Mouse (Mus musculus): ENCODE results near the gene Plekhh2. TPM values are rescaled to one million over a fixed set of nuclear protein-coding genes. Genes with fewer than 3 reads are reported as not detected.

Plekhh2 gene
- polyA plus RNA-seq, 1 experiment: 0.67 TPM

DNA sequence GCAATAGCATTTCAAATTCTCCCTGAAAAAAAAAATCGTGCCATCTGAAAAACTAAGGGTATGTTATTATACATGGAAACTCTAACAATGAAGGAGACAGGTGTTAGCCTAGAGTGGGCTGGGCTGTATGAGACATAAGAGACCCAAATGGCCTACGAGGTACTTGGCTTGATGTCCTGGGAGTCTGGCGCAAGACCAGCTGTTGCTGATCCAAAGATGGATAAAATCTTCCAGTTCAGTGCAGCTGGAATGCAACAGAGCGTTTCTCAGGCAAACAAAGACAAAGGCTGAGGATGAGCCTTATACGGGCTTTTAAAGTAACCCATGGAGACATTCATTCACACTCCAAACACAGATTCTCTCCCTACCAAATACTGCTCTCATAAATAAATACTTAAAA lies 13.1 kb upstream of the Plekhh2 start:
- Histone ChIP-seq H3K27ac (replicated peaks; ENCODE audit: low read depth, low read length) (no peak overlapping the region), H3K4me3 (ENCODE audit: insufficient read depth, low read depth, low read length) (no peak overlapping the region), H3K4me1 (ENCODE audit: control insufficient read depth, insufficient read depth, insufficient read length, low read length) (no peaks in the 10 kb centered on the region)

DNA sequence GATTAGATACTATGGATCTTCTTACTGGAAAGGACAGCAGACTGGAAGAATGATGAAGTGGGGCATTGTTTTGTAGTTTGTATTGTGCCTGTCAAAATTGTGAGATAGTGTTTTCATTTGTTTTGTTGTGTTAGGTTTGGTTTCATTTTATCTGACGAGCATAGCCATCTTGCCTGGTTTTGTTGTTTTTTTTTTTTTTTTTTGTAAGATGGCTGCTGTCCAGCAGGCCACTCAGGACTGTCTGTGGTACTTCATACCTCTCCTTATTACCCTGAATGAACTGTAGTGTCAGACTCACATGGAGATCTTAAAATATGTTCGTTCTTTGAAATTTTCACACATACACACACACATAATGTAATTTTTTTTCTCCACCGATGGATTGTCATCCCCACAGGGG lies 9.4 kb upstream of the Plekhh2 start:
- no peaks in the 10 kb centered on the region for H3K4me1 ChIP-seq (ENCODE audit: control insufficient read depth, insufficient read depth, insufficient read length, low read length)
- no peak overlapping the region for H3K4me3 ChIP-seq (ENCODE audit: insufficient read depth, low read depth, low read length)
- no peak overlapping the region for H3K27ac ChIP-seq (replicated peaks; ENCODE audit: low read depth, low read length)

DNA sequence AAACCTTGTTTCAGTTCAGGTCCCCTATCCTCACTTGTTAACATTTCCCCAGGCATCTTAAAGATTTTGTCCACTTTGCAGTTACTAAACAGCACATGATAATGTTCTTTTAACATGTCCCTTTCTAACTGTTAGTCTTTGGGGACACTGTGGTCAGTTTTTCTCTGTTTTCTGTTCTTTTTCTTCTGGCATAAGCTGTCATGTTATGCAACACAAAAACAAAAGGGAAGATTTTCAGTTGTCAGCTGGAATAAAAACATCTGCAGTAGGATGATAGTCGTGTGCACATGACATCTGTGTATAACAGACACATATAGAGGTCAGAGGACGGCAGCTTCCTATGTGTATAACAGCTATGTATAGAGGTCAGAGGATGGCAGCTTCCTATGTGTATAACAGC lies 5.8 kb upstream of the Plekhh2 start:
- Histone ChIP-seq H3K27ac (replicated peaks; ENCODE audit: low read depth, low read length) (no peak overlapping the region), H3K4me1 (ENCODE audit: control insufficient read depth, insufficient read depth, insufficient read length, low read length) (no peaks in the 10 kb centered on the region), H3K4me3 (ENCODE audit: insufficient read depth, low read depth, low read length) (no peak overlapping the region)

DNA sequence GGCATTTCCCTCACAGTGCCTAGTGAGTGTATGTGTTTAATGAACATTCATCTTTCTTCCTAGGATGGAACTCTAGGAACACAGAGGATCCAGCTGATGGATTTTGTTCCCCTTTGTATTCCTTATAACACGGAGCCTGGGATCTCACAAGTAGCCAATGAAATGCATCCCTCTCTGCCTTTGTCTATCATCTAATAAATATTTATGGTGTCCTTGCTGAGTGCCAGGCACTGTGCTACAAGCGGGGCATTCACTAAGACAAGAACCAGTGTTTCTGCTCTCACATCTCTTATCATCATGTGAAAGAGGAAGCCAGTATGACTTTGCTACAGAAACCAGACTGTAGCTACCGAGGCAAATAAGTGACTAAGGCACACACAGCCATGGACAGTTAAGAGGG lies 3.0 kb upstream of the Plekhh2 start:
- Histone ChIP-seq H3K4me3 (ENCODE audit: insufficient read depth, low read depth, low read length) (no peak overlapping the region), H3K27ac (replicated peaks; ENCODE audit: low read depth, low read length) (no peak overlapping the region), H3K4me1 (ENCODE audit: control insufficient read depth, insufficient read depth, insufficient read length, low read length) (peaks cover 3% of the 10 kb centered on the region; the same call in 1 of the 2 replicates)

DNA sequence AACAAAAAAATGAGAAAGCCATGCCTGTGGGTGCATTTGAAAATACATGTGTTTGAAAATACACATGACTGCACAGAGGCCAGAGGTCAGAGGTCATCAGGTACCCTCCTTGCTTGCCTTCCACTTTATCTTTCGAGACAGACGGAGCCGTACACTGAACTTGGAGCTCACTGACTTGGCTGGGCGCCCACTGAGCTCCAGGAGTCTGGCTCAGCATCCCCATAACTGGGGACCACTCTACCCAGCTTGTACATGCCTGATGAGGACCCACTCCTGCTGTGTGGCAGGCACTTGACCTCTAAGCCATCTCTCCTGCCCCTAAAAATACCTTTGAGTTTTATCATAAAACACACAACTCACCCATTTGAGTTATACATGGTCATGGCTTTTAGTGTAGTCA lies 2.5 kb upstream of the Plekhh2 start:
- Histone ChIP-seq H3K4me3 (ENCODE audit: insufficient read depth, low read depth, low read length) (no peak overlapping the region), H3K27ac (replicated peaks; ENCODE audit: low read depth, low read length) (no peak overlapping the region), H3K4me1 (ENCODE audit: control insufficient read depth, insufficient read depth, insufficient read length, low read length) (peaks cover 3% of the 10 kb centered on the region; the same call in 1 of the 2 replicates)

DNA sequence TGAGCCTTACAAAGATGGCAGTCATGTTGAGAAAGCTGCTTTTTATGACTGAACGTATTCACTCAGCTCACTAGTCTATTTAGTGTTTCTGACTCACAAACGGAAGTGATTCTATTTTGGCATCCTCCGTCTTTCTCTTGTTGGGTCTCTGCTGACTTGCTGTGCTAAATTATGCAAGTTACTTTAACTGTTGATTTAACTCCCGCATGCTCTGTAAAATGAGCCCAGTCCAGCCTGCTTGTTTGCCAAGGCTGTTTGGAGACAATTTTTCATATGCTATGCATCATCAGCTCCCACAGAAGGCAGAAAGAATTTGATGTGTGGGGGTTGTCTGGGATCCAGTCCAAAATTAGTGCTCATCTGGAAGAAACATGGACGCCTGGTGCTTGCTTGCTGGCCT lies 1.3 kb upstream of the Plekhh2 start:
- peaks cover 3% of the 10 kb centered on the region; the same call in 1 of the 2 replicates for H3K4me1 ChIP-seq (ENCODE audit: control insufficient read depth, insufficient read depth, insufficient read length, low read length)
- no peak overlapping the region for H3K27ac ChIP-seq (replicated peaks; ENCODE audit: low read depth, low read length)

DNA sequence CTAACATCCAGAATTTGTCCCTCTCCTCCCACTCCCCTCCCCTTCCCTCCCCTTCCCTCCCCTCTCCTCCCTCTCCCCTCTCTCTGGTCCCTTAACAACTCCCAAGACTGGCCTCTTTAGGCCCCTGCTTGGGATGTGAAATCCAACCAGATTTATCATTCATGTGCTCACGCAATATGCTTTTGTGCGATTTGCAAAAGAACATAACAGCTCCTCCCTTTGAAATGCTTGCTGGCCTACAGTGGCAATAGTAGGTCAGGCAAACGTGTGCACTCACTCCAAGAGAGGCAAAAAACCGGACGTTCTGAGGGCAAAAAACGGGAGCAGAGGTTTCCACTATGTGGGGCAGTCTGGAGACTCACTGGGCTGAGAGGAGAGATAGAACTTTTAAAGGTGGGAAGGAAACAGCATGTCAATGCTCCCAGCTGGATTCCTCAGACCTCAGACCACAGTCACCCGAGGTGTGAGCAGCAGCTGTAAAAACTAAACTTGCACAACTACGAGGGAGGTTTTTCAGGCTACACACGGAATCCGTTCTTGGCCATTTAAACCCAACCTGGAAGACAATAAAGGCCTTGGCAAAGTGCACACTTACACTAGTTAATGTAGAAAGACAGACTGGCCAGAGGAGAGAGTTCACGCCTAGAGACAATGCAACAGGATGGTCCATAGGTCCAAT lies 595 bp upstream of the Plekhh2 start:
- Histone ChIP-seq H3K4me3 (ENCODE audit: insufficient read depth, low read depth, low read length) (peak overlapping the region; percentile 59; the same call in 1 of the 2 replicates), H3K4me1 (ENCODE audit: control insufficient read depth, insufficient read depth, insufficient read length, low read length) (peaks cover 3% of the 10 kb centered on the region; the same call in 1 of the 2 replicates), H3K27ac (replicated peaks; ENCODE audit: low read depth, low read length) (no peak overlapping the region)

More for the DNA sequence above, 1.3 kb upstream of the Plekhh2 start:
- no peak overlapping the region for H3K4me3 ChIP-seq (ENCODE audit: insufficient read depth, low read depth, low read length)

DNA sequence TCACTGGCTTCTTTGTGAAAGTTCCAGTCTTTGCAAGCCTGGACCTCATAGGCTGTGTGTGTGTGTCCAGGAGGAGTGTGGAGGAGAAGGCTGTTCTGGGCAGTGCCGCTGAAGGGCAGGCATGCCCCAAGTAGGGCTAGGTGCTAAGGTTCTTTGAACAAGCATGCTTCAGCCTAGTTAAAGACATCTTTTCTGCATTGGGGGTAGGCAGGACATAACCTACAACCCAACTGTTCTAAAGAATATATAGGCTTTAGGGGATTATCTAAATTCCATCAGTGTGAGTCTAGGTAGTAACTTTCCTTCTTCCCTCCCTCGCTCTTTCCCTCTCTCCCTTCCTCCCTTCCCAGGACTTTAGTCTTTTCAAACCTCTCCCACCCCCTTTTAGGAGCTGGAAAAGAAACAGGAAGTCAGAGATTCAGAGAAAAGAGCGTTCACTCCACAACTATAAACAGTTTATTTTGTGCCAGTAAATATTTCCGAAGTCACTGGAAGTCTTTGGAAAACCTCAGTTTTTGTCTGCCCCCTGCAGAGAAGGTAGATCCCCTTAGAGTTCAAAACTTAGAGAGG lies 906 bp downstream of the Plekhh2 start:
- Histone ChIP-seq H3K27ac (replicated peaks; ENCODE audit: low read depth, low read length) (no peak overlapping the region), H3K4me1 (ENCODE audit: control insufficient read depth, insufficient read depth, insufficient read length, low read length) (peaks cover 3% of the 10 kb centered on the region; the same call in 1 of the 2 replicates), H3K4me3 (ENCODE audit: insufficient read depth, low read depth, low read length) (peak overlapping the region; percentile 59)

DNA sequence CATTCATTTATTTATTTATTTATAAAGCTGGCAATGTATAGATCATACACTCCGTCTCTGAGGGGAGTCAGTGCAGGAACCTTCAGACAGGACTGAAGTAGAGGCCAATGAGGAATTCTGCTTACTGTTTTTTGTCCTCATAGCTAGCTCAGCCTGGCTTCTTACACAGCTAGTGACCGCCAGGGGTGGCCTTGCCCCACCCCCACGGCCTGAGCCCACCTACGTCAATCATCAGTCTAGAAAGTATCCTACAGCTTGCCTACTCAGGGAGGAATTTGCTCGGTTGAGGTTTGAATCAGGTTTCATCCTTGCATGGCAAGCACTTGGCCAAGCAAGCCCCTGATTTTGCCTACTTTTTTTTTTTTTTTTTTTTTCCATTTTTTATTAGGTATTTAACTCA lies 4.2 kb downstream of the Plekhh2 start:
- Histone ChIP-seq H3K4me1 (ENCODE audit: control insufficient read depth, insufficient read depth, insufficient read length, low read length) (peaks cover 3% of the 10 kb centered on the region; the same call in 1 of the 2 replicates), H3K4me3 (ENCODE audit: insufficient read depth, low read depth, low read length) (no peak overlapping the region), H3K27ac (replicated peaks; ENCODE audit: low read depth, low read length) (no peak overlapping the region)

DNA sequence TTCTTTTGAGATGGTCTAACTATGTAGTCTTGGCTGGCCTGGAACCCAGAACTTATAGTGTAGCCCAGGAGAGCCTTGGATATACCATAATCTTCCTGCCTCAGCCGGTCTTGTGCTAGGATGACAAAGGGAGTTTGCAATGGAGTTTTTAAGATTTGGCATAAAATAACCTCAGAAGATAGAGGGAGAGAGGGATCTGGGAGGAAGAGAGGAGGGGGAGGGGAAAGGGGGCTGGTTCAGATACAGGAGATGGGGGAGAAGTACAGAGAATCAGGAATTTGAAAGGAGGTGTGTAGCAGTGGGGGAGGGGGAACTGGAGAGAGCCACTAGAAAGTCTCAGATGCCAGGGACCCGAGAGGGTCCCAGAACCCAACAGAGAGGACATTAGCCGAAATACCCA lies 7.7 kb downstream of the Plekhh2 start:
- Histone ChIP-seq H3K4me3 (ENCODE audit: insufficient read depth, low read depth, low read length) (no peak overlapping the region), H3K4me1 (ENCODE audit: control insufficient read depth, insufficient read depth, insufficient read length, low read length) (no peaks in the 10 kb centered on the region), H3K27ac (replicated peaks; ENCODE audit: low read depth, low read length) (no peak overlapping the region)

DNA sequence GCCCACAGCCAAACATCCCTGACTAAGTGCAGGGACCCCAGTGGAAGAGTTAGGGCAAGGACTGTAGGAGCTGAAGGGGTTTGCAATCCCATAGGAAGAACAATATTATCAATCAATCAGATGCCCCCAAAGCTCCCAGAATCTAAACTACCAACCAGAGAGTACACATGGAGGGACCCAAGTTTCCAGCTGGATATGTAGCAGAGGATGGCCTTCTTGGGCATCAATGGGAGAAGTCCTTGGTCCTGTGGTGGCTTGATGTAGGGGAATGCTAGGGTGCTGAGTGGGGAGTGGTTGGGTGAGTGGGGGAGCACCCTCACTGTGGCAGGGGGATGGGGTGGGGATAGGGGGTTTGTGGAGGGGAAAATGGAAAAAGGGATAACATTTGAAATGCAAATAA lies 8.4 kb downstream of the Plekhh2 start:
- Histone ChIP-seq H3K4me1 (ENCODE audit: control insufficient read depth, insufficient read depth, insufficient read length, low read length) (no peaks in the 10 kb centered on the region), H3K4me3 (ENCODE audit: insufficient read depth, low read depth, low read length) (no peak overlapping the region), H3K27ac (replicated peaks; ENCODE audit: low read depth, low read length) (no peak overlapping the region)

DNA sequence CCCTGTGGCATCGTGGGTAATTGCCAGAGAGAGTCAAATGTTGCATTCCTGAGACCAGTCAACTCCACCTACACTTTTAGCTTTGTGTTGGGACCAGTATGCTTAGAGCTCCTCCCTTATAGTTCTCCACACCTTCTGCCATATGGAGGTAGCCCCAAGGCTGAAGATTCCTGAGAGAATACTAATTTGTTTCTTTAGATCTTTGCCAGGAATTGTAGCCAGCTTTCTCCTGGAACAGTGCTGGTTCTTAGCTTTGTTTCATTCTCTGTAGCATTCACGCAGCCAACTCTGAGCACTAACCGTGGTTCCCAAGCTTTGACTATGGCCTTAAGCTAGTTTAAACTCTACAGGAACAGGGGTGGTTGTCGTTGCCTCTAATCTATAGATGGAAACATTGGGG lies 17.7 kb downstream of the Plekhh2 start:
- peaks cover 7% of the 10 kb centered on the region for H3K4me1 ChIP-seq (ENCODE audit: control insufficient read depth, insufficient read depth, insufficient read length, low read length)
- H3K27ac ChIP-seq (replicated peaks; ENCODE audit: low read depth, low read length): no peak overlapping the region
- H3K4me3 ChIP-seq (ENCODE audit: insufficient read depth, low read depth, low read length): no peak overlapping the region

DNA sequence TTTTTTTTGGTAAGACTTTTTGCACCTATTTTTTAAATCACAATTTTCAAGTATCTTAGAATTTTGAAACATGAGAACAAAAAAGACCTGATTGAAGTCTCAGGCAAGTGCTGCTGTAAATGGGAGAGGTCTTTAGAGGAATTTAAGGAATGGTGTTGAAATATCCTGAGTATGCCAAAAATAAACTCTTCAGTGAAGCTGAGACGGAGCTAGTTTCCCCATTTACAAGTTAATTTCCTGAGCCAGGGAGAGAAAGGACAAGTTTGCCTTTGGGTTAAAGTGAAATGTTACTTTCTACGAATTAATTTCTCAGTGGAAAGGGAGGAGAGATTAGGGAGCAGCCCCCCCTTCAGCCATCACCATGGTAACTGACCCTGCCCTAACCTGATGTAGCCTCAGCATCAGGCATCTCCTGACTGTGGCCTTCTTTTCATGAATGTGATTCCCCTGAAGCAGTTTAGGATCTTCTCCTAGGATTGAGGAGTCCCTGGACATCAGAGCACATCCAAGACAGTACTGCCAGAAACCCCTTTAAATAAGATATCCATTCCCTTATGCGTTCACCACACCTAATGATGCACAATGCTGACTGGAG lies 18.6 kb downstream of the Plekhh2 start:
- Histone ChIP-seq H3K27ac (replicated peaks; ENCODE audit: low read depth, low read length) (no peak overlapping the region), H3K4me1 (ENCODE audit: control insufficient read depth, insufficient read depth, insufficient read length, low read length) (peaks cover 7% of the 10 kb centered on the region), H3K4me3 (ENCODE audit: insufficient read depth, low read depth, low read length) (no peak overlapping the region)

DNA sequence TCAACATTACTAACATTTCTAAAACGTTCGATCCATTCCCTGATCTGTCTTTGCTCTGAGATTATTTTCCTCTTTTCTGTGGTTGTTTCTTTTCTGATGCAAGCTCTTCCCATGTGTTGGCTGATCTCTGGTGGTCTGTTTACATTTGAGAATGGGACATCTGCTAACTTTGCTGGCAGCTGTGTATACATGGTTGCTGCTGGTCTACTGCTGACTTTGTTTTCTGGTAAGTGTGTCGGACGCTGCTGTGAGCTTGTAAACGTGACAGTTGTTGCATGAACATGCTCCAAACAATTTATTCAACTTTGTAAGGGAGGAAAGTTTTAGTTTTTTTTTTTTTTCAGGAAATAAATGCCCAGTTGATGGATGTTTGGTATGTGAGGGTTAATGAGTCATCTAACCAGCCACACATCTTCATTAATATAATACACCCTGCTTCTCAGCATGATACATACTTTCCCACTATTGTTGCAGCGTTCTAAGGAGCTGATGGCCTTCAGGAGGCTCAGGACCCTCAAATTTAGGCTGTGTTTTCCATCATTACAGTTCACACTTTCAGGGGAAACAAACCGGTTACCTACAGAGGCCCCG lies 21.3 kb downstream of the Plekhh2 start:
- Histone ChIP-seq H3K4me3 (ENCODE audit: insufficient read depth, low read depth, low read length) (no peak overlapping the region), H3K4me1 (ENCODE audit: control insufficient read depth, insufficient read depth, insufficient read length, low read length) (peaks cover 7% of the 10 kb centered on the region), H3K27ac (replicated peaks; ENCODE audit: low read depth, low read length) (no peak overlapping the region)

DNA sequence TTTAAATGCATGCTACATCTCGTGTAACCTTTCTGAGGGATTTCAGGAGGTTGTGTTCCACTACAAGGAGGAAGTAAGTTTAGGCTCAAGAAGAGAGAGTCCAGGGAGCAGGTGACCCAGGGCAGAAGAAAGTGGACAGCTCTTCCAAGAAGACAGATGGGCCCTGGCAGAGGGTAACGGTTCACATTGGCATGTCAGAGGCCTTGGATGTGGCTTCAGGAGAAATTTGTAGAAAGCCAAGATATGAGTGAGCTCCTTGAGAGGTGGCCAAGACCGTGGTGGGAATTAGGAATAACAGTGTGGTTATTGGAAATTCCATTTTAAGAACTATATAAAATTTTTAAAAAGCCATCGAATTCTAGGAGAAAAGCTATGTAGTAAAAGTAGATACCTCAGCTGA lies 22.1 kb downstream of the Plekhh2 start:
- no peak overlapping the region for H3K4me3 ChIP-seq (ENCODE audit: insufficient read depth, low read depth, low read length)
- H3K27ac ChIP-seq (replicated peaks; ENCODE audit: low read depth, low read length): no peak overlapping the region

More for the DNA sequence above, 22.1 kb downstream of the Plekhh2 start:
- peaks cover 7% of the 10 kb centered on the region for H3K4me1 ChIP-seq (ENCODE audit: control insufficient read depth, insufficient read depth, insufficient read length, low read length)
